ENCODE assay signal across 7 mouse cellular contexts in the genomic region with DNA sequence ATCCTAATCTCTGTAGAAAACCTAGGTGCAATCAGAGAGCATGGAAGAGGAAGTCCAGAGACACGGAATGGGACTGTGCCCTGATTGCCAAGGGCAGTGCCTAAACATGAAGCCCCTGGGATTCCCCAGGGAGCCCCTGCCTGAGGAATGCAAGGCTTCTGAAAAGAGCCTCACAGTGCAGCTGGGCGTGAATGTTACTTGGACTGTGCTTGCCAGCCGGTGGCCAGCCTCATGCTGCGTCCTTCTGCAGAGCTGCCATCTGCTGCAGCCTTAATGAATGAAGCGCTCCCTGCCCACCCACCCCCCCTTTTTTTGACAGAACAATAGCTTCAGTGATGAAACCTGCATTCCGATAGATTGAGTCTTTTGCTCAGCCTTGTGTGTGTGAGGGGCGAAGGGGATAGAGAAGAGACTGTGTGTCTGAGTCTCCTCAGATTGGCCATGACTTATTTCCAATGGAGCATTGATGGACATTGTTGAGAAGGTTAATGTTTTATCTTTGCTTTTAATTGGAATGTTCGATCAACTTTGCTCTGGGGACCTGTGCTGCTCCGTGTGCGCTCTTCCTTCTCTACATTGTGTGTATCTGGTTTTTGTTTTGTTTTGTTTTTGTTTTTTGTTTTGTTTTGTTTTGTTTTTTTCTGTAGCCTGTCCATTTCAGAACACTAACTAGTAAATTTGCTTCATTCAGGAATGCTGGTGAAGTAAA. TPM values are rescaled to one million over a fixed set of nuclear protein-coding genes. Genes with fewer than 3 reads are reported as not detected.
DNase-seq lines count a peak whose midpoint lies in the region; ATAC-seq and TF ChIP-seq lines count a peak whose summit lies in the region.

No protein-coding gene starts in this region.

- peak overlapping the region; percentile 82 for H3K27ac ChIP-seq in forebrain, embryonic 11.5 days (ENCODE audit: low read depth, low read length)
- no peak overlapping the region for H3K27ac ChIP-seq in neural tube, embryonic 11.5 days (ENCODE audit: low read depth, low read length)

- peaks cover under 1% of the 10 kb centered on the region; the same call in 1 of the 2 replicates for H3K4me1 ChIP-seq in forebrain, embryonic 11.5 days (replicated peaks; ENCODE audit: control insufficient read depth, insufficient read depth, low read length)
- peaks cover 2% of the 10 kb centered on the region; the same call in 1 of the 2 replicates for H3K4me1 ChIP-seq in neural tube, embryonic 11.5 days (ENCODE audit: control insufficient read depth, insufficient read depth, low read length)

- peak; percentile 100 for ATAC-seq in forebrain, embryonic 11.5 days (replicated peaks; ENCODE audit: low FRiP score)
- ATAC-seq in neural tube, embryonic 11.5 days (ENCODE audit: insufficient read depth, low FRiP score, low TSS enrichment), result peak; percentile 99

- no peak overlapping the region for H3K9ac ChIP-seq in forebrain, embryonic 11.5 days (ENCODE audit: low read length)
- no peak overlapping the region for H3K9ac ChIP-seq in neural tube, embryonic 11.5 days (ENCODE audit: low read length)

- no peaks in the 10 kb centered on the region for H3K27me3 ChIP-seq in forebrain, embryonic 11.5 days (ENCODE audit: control insufficient read depth, insufficient read depth, low read length)
- no peaks in the 10 kb centered on the region for H3K27me3 ChIP-seq in neural tube, embryonic 11.5 days (ENCODE audit: control insufficient read depth, insufficient read depth, low read length)

- H3K4me2 ChIP-seq in forebrain, embryonic 11.5 days (ENCODE audit: low read depth, low read length, severe bottlenecking), result peak overlapping the region; percentile 42; the same call in 1 of the 2 replicates
- H3K4me2 ChIP-seq in neural tube, embryonic 11.5 days (ENCODE audit: low read depth), result no peak overlapping the region

- 2% methylated on average over 10 of the region's 10 CpGs for WGBS in forebrain, embryonic 11.5 days
- 6% methylated on average over 10 of the region's 10 CpGs for WGBS in neural tube, embryonic 11.5 days

- H3K4me3 ChIP-seq in forebrain, embryonic 11.5 days (ENCODE audit: low read depth, low read length), result no peak overlapping the region
- H3K4me3 ChIP-seq in neural tube, embryonic 11.5 days (ENCODE audit: low read depth, low read length), result no peak overlapping the region

- no peak for TF ChIP-seq POLR2A in brain, embryonic 14.5 days (IDR thresholded peaks at IDR 0.05; ENCODE audit: borderline replicate concordance, extremely low read depth, insufficient read depth, insufficient read length, poor library complexity, severe bottlenecking)

- DNase-seq in NIH3T3 (ENCODE audit: low read depth), result peak; percentile 2
- DNase-seq in brain, embryonic 14.5 days (ENCODE audit: low read depth), result peak; percentile 97
- peak; percentile 90 for DNase-seq in forebrain, embryonic 11.5 days (ENCODE audit: low spot score)
- peak; percentile 30 to 48 for DNase-seq in kidney, postnatal 4 days
- DNase-seq in neural tube, embryonic 11.5 days (ENCODE audit: low spot score), result peak; percentile 88
- DNase-seq in spleen, postnatal 36 days (ENCODE audit: low spot score in 2 of 2), result no peak
- DNase-seq in lung, postnatal 10 days, result no peak

- no peaks in the 10 kb centered on the region; the same call in 1 of the 2 replicates for H3K36me3 ChIP-seq in forebrain, embryonic 11.5 days (ENCODE audit: control insufficient read depth, insufficient read depth, low read length)
- H3K36me3 ChIP-seq in neural tube, embryonic 11.5 days (ENCODE audit: control insufficient read depth, insufficient read depth, low read length), result no peaks in the 10 kb centered on the region

- no peaks in the 10 kb centered on the region for H3K9me3 ChIP-seq in forebrain, embryonic 11.5 days (ENCODE audit: control insufficient read depth, low read length)
- H3K9me3 ChIP-seq in neural tube, embryonic 11.5 days (ENCODE audit: control insufficient read depth, low read length), result no peaks in the 10 kb centered on the region

- TF ChIP-seq CTCF in brain, embryonic 14.5 days (IDR thresholded peaks at IDR 0.05; ENCODE audit: borderline replicate concordance, extremely low read depth, insufficient read depth, insufficient read length), result no peak

RNA-seq across cellular contexts. Expression of a gene that starts 52.5 kb away (rescaled TPM):
- polyA plus RNA-seq in brain, embryonic 14.5 days (2012; rRNA removed), result 41.9 and 52.7 TPM in 2 replicates
- polyA plus RNA-seq in forebrain, embryonic 11.5 days (2014; fragmentation: Nextera tagmentation; extraction: Ambion mirVana), result 24.5 and 28.2 TPM in 2 replicates
- 14.8 and 17.1 TPM in 2 replicates for polyA plus RNA-seq in neural tube, embryonic 11.5 days (2014; fragmentation: Nextera tagmentation; extraction: Ambion mirVana)

Comparison
In these comparisons a context has a peak if more than half of its experiments do, and no peak if none do; other contexts are left out.
1. DNase-seq: peak in NIH3T3 (single experiment), brain, embryonic 14.5 days (single experiment), forebrain, embryonic 11.5 days (single experiment), kidney, postnatal 4 days (2 of 2) and neural tube, embryonic 11.5 days (single experiment); none in spleen, postnatal 36 days (0 of 2) and lung, postnatal 10 days (single experiment).